Mouse (Mus musculus) kidney, adult 11 months (tissue): ENCODE data around the gene Rpl26.

Source experiments
- DNase-seq: peaks from one replicate; pipeline ENCODE4 v3.0.0; 2022

The Rpl26 gene

DNA sequence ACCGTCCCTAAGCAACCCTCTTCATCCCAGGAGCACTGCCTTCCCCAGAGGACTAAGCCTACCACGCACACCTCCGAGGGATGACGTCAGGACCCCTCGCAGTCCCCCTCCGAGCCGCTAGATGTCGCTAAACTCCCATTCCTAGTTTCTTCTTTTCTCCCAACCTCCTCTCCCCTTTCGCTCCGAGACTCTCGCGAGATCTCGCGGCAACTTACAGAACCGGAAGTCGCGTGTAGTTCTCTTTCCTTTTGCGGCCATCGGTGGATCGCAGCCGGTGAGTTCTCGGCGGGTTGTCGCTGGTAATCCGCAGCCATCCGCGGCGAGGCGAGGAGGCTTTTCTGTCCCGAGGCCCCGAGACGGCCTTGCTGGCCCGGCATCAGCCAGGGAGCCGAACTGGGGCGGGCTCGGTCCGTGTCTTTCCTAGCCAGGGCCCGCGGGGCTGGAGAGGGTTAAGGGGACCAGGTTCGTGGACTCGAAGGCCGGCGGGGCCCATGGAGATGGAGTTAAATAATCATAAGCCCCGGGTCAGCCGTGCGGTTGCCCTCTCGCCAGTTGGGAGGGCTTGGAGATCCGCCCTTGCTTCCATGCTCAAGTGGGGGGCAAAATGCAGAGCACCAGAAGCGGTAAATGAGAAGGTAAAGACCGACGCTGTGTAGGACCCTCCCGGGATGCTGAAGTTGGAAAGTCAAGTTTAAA lies at the start of gene Rpl26:
Rpl26 (plus strand) TSS at position 233 of the 696 bp plus-strand sequence.
- peak; percentile 97 for DNase-seq

GRCm38 (mm10) chr11:68851644-68852485 lies 49.5 kb upstream of the Rpl26 start:
- DNase-seq, result peak; percentile 37

- DNase-seq, result peak; percentile 74
These were observed 48.9 kb upstream of the Rpl26 start for GRCm38 (mm10) chr11:68852486-68852901.

- DNase-seq, result peak; percentile 99
These were observed 48.4 kb upstream of the Rpl26 start for GRCm38 (mm10) chr11:68852932-68853409.

GRCm38 (mm10) chr11:68853611-68854401 lies 47.6 kb upstream of the Rpl26 start:
- peak; percentile 86 for DNase-seq

- DNase-seq, result peak; percentile 23
These were observed 46.8 kb upstream of the Rpl26 start for GRCm38 (mm10) chr11:68854621-68855020.

DNA sequence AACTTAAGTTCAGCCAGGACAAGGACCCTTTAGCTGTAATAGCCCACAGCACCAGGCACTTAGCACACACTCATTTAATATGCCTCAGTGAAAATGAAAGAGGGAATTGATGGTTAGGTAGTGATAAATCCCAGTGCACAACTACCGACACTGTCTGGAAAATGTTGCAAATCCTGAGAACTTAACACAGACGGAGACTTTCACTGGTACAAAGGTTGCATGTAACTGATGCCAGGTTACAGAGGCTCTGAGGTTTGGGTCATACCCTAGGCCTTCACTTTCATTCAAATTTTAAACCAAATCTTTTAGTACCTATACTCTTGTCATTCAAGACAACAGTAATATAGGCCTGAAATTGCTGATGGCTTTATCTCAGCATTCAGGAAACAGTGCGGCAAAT lies 44.1 kb upstream of the Rpl26 start:
- no peak for DNase-seq

GRCm38 (mm10) chr11:68859943-68860593 lies 41.3 kb upstream of the Rpl26 start:
- no peak for DNase-seq

DNA sequence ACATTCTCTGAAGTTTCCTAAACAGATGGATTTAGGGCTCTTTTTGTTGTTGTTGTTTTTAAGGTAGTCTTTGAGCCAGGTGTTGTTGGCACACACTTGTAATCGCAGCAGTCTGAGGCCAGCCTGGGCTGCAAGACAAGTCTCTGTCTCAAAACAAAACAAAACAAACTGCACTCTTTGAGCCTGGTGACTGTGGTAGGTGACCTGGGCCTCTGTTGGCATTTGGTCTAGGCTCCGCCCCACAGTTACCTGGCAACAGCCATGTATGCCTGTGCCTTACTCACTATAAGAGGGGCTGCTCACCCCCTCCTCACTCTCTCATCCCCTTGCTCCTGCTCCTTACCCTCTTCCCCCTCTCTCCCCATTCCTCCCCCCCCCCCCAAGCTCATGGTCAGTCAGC lies 39.1 kb upstream of the Rpl26 start:
- DNase-seq, result peak; percentile 38

GRCm38 (mm10) chr11:68863631-68864091 lies 37.7 kb upstream of the Rpl26 start:
- no peak for DNase-seq

DNA sequence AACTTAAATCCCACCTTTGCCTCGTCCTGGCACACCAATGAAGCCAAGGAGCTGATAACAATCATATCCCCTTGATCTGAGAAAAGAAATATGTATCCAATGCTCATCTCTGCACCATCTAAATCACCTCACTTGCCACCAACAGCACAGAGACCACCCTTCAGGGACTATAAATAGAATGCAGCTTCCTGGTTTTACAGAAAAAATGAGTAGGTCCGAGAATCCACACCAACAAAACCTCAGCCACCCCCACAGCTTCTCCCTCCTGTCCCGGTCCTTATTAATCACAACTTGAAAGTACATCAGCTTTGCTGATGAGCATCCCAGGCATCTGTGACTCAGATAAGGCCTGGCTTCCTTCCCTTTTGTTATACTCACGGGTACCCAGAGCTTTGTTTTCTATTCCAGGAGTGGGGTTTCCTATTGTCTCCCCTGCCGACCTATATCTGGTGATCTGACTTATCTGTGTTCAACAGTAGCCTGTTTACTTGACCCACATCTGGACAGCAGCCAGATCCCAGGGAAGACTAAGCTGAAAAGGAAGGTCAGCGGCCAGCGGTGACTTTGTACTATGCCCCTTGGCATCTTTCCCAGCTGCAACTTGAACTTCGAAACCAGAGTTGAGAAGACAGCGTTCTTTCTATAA lies 36.7 kb upstream of the Rpl26 start:
- peak; percentile 96 for DNase-seq

DNA sequence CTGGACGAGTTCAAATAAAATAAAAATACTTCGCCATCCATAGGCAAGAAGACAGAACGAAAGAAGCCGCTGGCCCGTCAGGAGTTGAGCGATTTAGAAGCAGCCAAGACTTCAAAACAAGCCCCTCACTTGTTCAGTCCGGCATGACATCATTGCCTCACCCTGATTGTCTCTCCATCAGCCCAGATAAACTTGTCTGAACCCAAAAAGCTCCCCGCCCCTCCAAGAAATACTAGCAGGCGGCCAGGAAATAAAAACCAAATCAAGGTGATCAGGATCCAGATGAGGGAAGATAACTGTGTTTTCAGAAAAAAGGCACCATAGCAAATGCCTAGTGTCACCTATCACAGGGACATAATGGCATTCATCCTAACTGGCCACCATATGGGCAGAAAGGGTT lies 30.1 kb upstream of the Rpl26 start:
- DNase-seq, result no peak

DNA sequence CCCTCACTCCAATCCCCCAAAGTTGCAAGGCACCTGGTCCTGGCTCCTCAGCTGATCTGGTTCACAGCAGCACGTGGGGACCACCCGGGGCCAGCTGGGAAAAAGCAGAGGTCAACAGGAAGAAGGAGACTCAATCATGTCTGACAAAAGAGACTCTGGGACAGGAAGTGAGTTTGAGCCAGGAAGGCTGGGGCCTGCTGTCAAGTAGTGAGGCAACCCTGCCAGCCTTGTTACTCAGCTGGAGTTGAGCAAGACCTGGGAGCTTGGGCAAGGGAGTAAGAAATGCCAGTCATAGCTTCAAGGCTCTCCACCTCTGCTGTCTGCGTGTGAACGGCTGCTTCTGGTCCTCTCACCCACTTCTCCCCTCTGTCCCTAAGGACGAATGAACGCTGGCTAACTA lies 29.6 kb upstream of the Rpl26 start, which contains the start of gene Ndel1:
Ndel1 (minus strand) TSS at position 111 of the 400 bp plus-strand sequence.
- peak; percentile 70 for DNase-seq

DNA sequence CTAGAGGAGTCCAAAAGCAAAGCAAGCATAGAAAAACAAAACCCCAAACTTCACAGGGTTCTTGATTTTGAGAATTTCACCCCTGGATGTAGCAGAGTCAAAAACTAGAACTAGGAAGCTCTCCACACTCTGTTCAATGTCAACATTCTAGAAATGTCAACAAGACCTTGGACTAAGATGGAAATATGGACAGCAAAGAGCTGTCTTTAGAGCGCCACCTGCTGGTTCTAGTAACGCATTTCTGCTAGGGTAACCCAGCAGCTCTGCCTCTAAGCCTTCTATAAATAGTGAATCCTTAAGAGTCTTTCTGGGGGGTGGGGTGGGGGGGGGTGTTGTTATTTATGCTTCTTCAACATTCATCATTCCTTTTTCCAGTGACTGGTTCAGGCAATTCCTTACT lies 26.5 kb upstream of the Rpl26 start:
- peak; percentile 42 for DNase-seq

DNA sequence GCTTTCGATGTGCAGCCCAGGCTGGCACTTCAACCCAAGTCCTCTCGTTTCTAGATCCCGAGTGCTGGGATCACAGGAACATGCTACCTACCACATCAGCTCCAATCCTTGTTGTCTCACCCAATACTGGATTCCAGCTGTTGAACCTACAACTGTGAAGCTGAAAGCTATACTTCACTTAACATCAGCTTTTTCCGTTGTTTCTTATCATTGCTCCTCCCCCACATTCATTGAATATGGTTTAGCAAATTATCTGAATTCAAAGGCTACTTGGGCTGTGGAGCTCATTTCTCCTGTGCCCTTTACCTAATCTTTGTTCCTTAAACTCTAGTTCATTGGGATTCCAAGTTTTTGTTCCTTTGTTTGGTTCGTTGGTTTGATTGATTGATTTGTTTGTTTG lies 22.6 kb upstream of the Rpl26 start:
- DNase-seq, result no peak

GRCm38 (mm10) chr11:68882107-68882506 lies 19.3 kb upstream of the Rpl26 start:
- no peak for DNase-seq

GRCm38 (mm10) chr11:68883843-68884242 lies 17.5 kb upstream of the Rpl26 start:
- DNase-seq, result no peak

DNA sequence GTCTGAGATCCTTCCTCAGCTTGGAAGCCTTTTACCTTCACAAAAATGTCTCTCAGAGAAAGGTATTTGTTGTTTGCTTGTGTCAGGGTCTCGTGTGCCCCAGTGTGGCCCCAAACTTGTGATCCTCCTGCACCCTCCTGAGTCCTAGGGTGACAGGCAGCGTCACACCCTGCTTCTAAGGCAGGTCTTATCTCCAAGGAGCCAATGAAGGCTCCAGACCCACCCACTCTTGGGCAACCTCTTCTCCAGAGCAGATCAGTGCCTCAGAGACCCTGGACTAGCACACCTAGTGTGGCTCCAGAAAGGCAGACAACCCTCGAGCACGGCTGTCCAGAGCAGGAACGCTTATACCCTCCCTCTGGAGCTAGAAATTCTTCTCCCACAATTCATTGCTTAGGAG lies 17.0 kb upstream of the Rpl26 start:
- DNase-seq, result no peak

GRCm38 (mm10) chr11:68886091-68886490 lies 15.3 kb upstream of the Rpl26 start:
- no peak for DNase-seq

DNA sequence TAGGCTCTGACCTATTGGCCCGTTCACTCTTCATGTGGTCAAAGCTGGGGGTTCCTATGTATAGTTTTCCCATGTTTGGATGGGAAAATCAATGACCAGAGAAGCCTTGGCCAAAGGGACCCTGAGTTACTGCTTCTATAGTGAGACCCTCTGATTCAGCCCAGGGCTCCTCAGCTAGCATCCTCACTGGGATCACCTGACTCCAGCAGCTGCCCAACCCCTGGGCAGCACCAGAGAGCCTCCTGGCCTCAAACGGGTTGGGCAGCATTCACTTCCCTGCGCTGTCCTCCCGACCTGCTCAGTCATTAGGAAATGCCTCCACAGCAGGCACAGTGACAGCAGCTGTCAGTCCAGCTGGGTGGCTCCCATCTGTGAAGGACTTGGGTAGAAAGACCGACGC lies 13.1 kb upstream of the Rpl26 start, which contains the start of gene Rnf222:
Rnf222 (plus strand) TSS at position 301 of the 400 bp plus-strand sequence.
- no peak for DNase-seq

GRCm38 (mm10) chr11:68888653-68889052 lies 12.7 kb upstream of the Rpl26 start:
- no peak for DNase-seq

- no peak for DNase-seq
These were observed 10.8 kb upstream of the Rpl26 start for GRCm38 (mm10) chr11:68890625-68891024.
